Mouse (Mus musculus): ENCODE measurements around the gene Polr2l.

Gene Polr2l

GRCm38 (mm10) chr7:141475011-141475804, at the start of gene Polr2l, which contains the start of gene Tspan4:
Gene Polr2l, minus strand, starts transcription at chr7:141475132.
Gene Tspan4, plus strand, starts transcription at chr7:141475240.
- peak; percentile 82 to 86 for DNase-seq (ENCODE audit: low spot score in 2 of 2)

DNA sequence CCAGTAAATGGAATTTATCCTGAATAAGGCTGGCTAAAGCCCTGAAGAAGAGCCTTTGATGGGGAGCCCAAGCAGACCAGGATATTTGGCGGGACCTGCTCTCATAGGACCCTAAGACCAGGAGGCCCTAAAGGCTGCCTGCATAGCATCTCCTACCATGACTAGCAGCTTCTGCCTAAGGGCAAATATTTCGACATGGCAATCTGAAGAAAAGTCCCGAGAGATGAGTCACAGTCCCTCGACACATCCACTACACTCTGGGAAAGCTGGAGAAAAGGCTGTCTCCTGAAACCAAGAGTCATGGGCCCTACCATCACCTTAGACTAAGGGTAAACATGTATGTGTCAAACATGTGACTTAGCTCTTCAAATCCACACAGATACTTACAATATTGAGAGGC, 49.3 kb upstream of the Polr2l start:
- DNase-seq (ENCODE audit: low spot score in 2 of 2): no peak

- no peak for DNase-seq (ENCODE audit: low spot score in 2 of 2)
Measured at GRCm38 (mm10) chr7:141523007-141523406, 48.1 kb upstream of the Polr2l start.

DNA sequence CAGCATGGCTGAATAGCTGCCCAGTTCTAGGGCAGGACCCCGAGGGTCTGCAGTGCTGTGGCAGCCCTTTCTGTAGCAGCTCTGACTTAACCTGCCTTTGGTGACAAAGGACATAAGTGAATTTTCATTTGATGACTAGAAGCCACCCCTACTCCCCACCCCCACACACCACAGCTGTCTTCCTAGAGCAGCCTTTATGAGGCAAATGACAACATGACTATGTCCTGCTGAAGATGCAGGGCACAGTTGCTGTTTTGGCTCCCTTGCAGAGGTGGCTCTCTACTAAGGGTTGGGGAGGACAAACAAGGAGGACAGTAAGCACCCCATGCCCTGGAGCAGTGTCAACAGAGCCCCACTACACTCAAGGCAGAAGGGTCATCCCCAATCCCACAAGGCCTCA, 44.9 kb upstream of the Polr2l start:
- no peak for DNase-seq (ENCODE audit: low spot score in 2 of 2)

DNA sequence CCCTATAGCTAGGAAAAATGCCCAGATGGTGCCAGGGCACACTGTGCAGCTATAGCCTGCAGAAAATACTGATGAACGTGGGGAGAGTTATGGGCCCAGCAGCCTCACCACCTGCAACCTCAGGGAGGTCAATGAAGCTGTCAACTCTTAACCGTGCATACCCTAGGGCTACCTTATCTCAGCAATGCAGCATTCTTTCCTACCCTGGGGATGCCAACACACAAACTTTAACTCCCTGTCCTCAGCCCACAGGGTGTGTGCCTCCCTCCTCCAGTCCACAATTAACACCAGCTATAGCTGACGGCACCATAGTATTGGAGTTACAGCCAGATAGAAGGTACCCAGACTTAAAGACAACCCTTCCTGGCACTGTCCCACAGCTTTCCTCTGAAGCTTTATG, 44.0 kb upstream of the Polr2l start:
- DNase-seq (ENCODE audit: low spot score in 2 of 2): no peak

DNA sequence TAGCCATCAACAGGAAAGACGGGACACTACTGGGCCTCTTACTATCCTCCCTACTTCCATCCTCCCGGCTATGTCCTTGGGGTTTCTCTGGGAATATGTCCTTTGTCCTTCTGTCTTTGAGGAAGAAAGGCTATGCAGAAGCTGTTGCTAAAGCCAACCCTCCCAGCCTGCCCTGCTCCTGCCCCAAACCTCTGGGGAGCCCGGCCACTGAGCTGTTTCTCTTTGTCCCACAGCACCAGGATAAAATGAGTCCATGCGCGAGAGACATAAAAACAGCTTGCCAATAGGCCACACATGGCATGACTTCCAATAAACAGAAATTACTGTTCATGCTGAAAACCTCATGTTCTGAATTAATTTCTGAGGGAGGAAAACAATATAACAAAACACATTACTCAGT, 43.4 kb upstream of the Polr2l start:
- no peak for DNase-seq (ENCODE audit: low spot score in 2 of 2)

DNA sequence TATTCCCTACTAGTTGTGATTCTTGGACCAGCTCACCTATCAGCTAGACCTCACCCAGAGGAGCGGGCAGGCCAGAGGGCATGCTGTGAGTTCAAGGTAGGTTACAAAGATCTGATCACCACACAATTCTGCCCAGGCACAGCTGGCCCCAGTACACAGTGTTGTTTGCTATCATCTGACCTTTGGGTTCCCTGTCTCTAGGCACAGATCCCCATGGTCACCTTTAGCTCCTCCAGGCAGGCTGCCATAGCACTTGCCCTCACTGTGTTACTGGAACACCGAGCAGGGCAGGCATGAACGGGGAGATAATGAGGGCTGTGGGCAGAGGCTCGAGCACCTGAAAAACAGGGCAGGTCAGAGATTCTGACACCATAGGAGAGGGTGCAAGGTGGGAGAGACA, 42.7 kb upstream of the Polr2l start:
- no peak for DNase-seq (ENCODE audit: low spot score in 2 of 2)

DNA sequence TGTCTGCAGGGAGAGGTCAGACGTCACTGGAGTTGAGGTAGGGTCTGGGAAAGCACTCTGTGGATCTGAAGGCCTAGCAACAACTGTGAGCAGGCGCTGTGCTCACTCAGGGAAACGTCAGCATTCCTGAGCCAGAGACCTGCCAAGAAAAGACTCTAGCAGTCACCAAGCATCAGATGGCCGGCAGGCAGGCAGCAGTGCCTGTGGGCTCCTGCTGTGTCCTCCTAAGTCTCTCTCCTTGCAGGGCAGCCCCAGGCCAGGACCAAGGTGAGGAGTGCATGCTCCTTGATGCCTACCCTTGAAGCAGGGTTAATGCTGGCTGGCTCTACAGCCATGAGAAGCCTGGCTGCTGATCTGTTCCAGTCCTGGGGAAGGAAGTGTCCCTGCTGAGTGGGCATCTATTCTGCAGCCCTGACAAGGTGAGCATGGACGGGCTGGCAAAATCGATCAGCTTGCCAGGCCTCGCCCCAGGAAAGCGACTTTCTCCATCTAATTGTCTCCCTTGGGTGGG, 35.8 kb upstream of the Polr2l start:
- DNase-seq (ENCODE audit: low spot score in 2 of 2): no peak

DNA sequence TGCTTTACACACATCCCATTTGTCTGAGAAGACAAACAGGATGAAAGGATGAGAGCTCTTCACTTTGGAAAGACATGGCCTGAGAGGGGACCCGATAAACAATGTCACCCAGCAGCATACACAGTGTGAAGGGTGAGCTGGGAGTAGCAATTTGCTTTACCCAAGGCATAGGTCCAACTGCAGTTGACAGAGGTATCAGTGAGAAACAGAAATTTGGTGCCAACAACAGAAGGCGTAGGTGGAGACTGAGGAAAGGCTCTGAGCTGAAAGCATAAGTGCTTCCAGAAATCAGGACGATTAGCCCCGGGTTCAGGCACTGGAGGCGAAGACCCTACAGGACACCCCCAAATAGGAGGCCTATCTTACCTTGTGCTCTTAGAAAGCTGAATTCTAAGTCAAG, 35.3 kb upstream of the Polr2l start:
- no peak for DNase-seq (ENCODE audit: low spot score in 2 of 2)

GRCm38 (mm10) chr7:141508160-141508559, 33.2 kb upstream of the Polr2l start:
- no peak for DNase-seq (ENCODE audit: low spot score in 2 of 2)

GRCm38 (mm10) chr7:141506278-141506677, 31.3 kb upstream of the Polr2l start:
- no peak for DNase-seq (ENCODE audit: low spot score in 2 of 2)

- no peak for DNase-seq (ENCODE audit: low spot score in 2 of 2)
Measured at GRCm38 (mm10) chr7:141502556-141502905, 27.6 kb upstream of the Polr2l start.

DNA sequence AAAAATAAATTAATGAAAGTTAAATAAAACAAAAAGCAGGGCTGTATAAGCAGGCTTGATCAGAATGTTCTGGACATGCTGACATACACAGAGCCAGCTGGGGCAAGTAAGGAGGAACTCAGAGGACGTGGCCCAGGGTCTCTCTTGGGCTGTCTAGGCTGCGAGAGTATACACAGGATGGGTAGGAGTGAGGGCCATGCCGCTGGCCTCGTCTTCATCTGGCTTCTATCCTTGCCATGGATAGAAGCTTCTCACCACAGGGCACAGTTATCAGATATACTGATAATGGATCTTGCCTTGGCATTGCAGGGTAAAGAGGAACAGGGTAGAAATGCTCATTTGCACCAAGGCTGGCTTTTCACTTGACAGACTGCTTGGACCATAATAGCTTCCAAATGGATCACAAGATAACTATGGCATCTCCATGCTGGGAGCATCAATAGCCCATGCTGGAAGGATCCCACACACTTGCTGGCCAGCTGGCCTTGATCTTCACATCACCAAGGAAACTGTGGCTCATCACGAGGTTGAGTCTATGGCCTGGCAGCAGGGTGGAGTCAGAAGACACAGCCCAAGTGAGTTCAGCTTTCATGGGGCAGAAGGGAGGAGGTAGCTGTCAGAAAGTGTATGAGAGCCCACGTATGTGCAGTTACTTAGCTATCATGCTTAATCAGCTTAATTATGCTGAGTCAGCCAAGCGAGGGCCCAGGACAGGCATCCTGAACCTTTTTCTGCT, 27.1 kb upstream of the Polr2l start:
- no peak for DNase-seq (ENCODE audit: low spot score in 2 of 2)

- DNase-seq (ENCODE audit: low spot score in 2 of 2): no peak
Measured at GRCm38 (mm10) chr7:141497600-141497999, 22.7 kb upstream of the Polr2l start.

DNA sequence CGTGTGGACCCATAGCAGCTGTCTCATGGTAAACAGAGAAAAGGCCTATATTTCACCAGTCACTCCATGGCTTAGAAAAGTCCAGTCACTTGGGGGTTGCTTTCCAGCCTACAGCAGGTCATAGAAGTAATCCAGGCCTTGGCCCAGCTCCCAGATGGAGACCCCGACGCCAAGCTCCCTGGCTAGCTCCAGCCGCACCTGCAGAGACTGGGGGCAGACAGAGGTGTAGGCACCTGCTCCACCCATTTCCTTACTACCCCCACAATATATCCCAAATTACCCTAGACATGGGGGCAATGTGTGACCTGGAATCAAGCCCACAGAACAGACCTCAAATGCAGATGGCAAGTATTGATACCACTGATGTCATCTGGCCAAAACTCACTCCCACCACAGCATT, 21.0 kb upstream of the Polr2l start:
- DNase-seq (ENCODE audit: low spot score in 2 of 2): no peak

GRCm38 (mm10) chr7:141495379-141495778, 20.4 kb upstream of the Polr2l start:
- no peak for DNase-seq (ENCODE audit: low spot score in 2 of 2)

GRCm38 (mm10) chr7:141493729-141494128, 18.8 kb upstream of the Polr2l start:
- DNase-seq (ENCODE audit: low spot score in 2 of 2): no peak

GRCm38 (mm10) chr7:141492738-141493137, 17.8 kb upstream of the Polr2l start:
- no peak for DNase-seq (ENCODE audit: low spot score in 2 of 2)

DNA sequence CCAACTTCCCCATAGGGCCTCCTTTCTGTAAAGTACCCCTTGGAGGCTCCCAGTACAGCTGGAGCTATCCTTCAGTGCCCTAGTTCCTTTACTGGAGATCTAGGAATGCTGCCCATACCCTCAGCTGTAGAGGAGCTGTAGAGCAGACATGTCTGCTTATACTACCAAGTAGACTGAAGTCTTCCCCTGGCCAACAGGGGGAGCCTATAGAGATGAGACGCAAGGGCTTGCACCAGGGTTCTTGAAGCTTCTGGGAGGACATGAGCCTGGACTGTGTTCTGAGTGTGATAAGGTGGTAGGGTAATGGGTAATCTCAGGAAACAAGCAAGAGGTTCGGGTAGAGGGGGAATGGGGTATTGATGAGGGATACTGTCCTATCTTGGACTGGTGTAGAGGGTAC, 16.2 kb upstream of the Polr2l start:
- no peak for DNase-seq (ENCODE audit: low spot score in 2 of 2)

GRCm38 (mm10) chr7:141487141-141487540, 12.2 kb upstream of the Polr2l start:
- DNase-seq (ENCODE audit: low spot score in 2 of 2): no peak

- DNase-seq (ENCODE audit: low spot score in 2 of 2): no peak
Measured at GRCm38 (mm10) chr7:141486239-141486638, 11.3 kb upstream of the Polr2l start.

- DNase-seq (ENCODE audit: low spot score in 2 of 2): no peak
Measured at GRCm38 (mm10) chr7:141485606-141486005, 10.7 kb upstream of the Polr2l start.

- DNase-seq (ENCODE audit: low spot score in 2 of 2): no peak
Measured at GRCm38 (mm10) chr7:141485186-141485585, 10.3 kb upstream of the Polr2l start.

Data from natural killer cell, adult 2 months (primary cell).